Mouse (Mus musculus) MEL (cell line): ENCODE measurements at regions not wholly inside any gene's neighbourhood (a gene's known extent, or its start where the extent isn't known, plus 50 kb on each side); places are given as distances from the start of the nearest gene placed in this dataset.

Experiments used
- DNase-seq: peaks from one replicate; pipeline ENCODE4 v3.0.0; 2011; ENCODE audit warnings: low read depth, low spot score
- H3K27ac ChIP-seq: 2 replicates; pipeline ENCODE4 v1.5.1; 2012; ENCODE audit warnings: low read depth, mild to moderate bottlenecking, control low read depth, low read length, moderate library complexity; ENCODE audit not compliant: control insufficient read depth
- H3K27me3 ChIP-seq, 2 experiments: fragments of 150-350 bp in 1 of 2; sonication (generic) in 1 of 2; 2 replicates each; pipeline ENCODE4 v1.6.1; 2012; ENCODE audit warnings: low read length in 2 of 2, mild to moderate bottlenecking in 2 of 2, improper control_type of control experiment in 1 of 2, moderate library complexity in 1 of 2; ENCODE audit not compliant: insufficient read depth in 2 of 2, control insufficient read depth in 1 of 2
- H3K36me3 ChIP-seq, 2 experiments: 2 replicates each; pipeline ENCODE4 v1.6.1; 2012 to 2014; ENCODE audit warnings: low read length in 2 of 2, improper control_type of control experiment in 1 of 2, inconsistent platforms in 1 of 2, mild to moderate bottlenecking in 1 of 2; ENCODE audit not compliant: insufficient read depth in 2 of 2, control insufficient read depth in 1 of 2
- H3K4me1 ChIP-seq, 2 experiments: fragments of 150-350 bp in 1 of 2; sonication (generic) in 1 of 2; 2 replicates each; pipeline ENCODE4 v1.6.1; 2012; ENCODE audit warnings: low read length in 2 of 2, improper control_type of control experiment in 1 of 2, mild to moderate bottlenecking in 1 of 2; ENCODE audit not compliant: insufficient read depth in 2 of 2, control insufficient read depth in 1 of 2
- H3K4me3 ChIP-seq, 2 experiments: fragments of 150-350 bp in 1 of 2; sonication (generic) in 1 of 2; 2 replicates each; pipeline ENCODE4 v1.5.1; 2012; ENCODE audit warnings: low read depth in 2 of 2, low read length in 2 of 2, mild to moderate bottlenecking in 2 of 2, moderate library complexity in 2 of 2, control low read depth in 1 of 2, improper control_type of control experiment in 1 of 2; ENCODE audit not compliant: control insufficient read depth in 1 of 2, insufficient read depth in 1 of 2
- H3K79me2 ChIP-seq: 2 replicates; pipeline ENCODE4 v1.6.1; 2012; ENCODE audit warnings: mild to moderate bottlenecking, low read length, moderate library complexity; ENCODE audit not compliant: control insufficient read depth, poor library complexity, insufficient read depth
- H3K9ac ChIP-seq: 2 replicates; pipeline ENCODE4 v1.6.1; 2012; ENCODE audit warnings: low read depth, mild to moderate bottlenecking, control low read depth, low read length, moderate library complexity; ENCODE audit not compliant: control insufficient read depth, poor library complexity, severe bottlenecking
- H3K9me3 ChIP-seq: fragments of 150-350 bp; sonication (generic); replicated peaks from 2 replicates; pipeline ENCODE4 v1.6.1; 2012; ENCODE audit warnings: mild to moderate bottlenecking, low read length, improper control_type of control experiment, moderate library complexity; ENCODE audit not compliant: insufficient read depth
- CHD2 ChIP-seq: IDR thresholded peaks from 2 replicates; pipeline ENCODE4 v1.6.1; 2011; ENCODE audit warnings: low read length, improper control_type of control experiment
- EP300 ChIP-seq, 2 experiments: IDR thresholded peaks; 2 replicates each; pipeline ENCODE4 v1.6.1; 2011; ENCODE audit warnings: improper control_type of control experiment in 2 of 2, low read length in 2 of 2, low read depth in 1 of 2, mild to moderate bottlenecking in 1 of 2
- GATA1 ChIP-seq: IDR thresholded peaks from 2 replicates; pipeline ENCODE4 v1.6.1; 2011; ENCODE audit warnings: low read depth, low read length, improper control_type of control experiment
- HCFC1 ChIP-seq: IDR thresholded peaks from 2 replicates; pipeline ENCODE4 v1.6.1; 2012; ENCODE audit warnings: low read depth, mild to moderate bottlenecking, inconsistent platforms, low read length, improper control_type of control experiment, moderate library complexity
- MAFK ChIP-seq: IDR thresholded peaks from 2 replicates; pipeline ENCODE4 v1.6.1; 2011; ENCODE audit warnings: low read depth, mild to moderate bottlenecking, low read length, improper control_type of control experiment, borderline replicate concordance
- MAZ ChIP-seq: IDR thresholded peaks from 2 replicates; pipeline ENCODE4 v1.6.1; 2012; ENCODE audit warnings: low read depth, mild to moderate bottlenecking, inconsistent platforms, low read length, improper control_type of control experiment
- MEF2A ChIP-seq: IDR thresholded peaks from 2 replicates; pipeline ENCODE4 v1.6.1; 2014; ENCODE audit warnings: low read depth, mild to moderate bottlenecking, inconsistent platforms, low read length, improper control_type of control experiment; ENCODE audit not compliant: poor library complexity, insufficient replicate concordance, severe bottlenecking; ENCODE audit errors: extremely low read depth
- MYC ChIP-seq: IDR thresholded peaks from 2 replicates; pipeline ENCODE4 v1.6.1; 2011; ENCODE audit warnings: low read depth, mild to moderate bottlenecking, low read length, improper control_type of control experiment, moderate library complexity
- POLR2AphosphoS5 ChIP-seq: IDR thresholded peaks from 2 replicates; pipeline ENCODE4 v1.6.1; 2012; ENCODE audit warnings: low read depth, borderline replicate concordance, mild to moderate bottlenecking, inconsistent platforms, low read length, moderate library complexity, mixed read lengths
- UBTF ChIP-seq: IDR thresholded peaks from 2 replicates; pipeline ENCODE4 v1.6.1; 2012; ENCODE audit warnings: low read depth, mild to moderate bottlenecking, inconsistent platforms, low read length, improper control_type of control experiment, moderate library complexity, borderline replicate concordance; ENCODE audit not compliant: insufficient read depth
- ZC3H11A ChIP-seq: IDR thresholded peaks from 2 replicates; pipeline ENCODE4 v1.6.1; 2012; ENCODE audit warnings: low read depth, mild to moderate bottlenecking, inconsistent platforms, low read length, improper control_type of control experiment
- ZKSCAN1 ChIP-seq: IDR thresholded peaks from 2 replicates; pipeline ENCODE4 v1.6.1; 2012; ENCODE audit warnings: low read depth, mild to moderate bottlenecking, inconsistent platforms, low read length, improper control_type of control experiment, moderate library complexity
- ZMIZ1 ChIP-seq: IDR thresholded peaks from 2 replicates; pipeline ENCODE4 v1.6.1; 2012; ENCODE audit warnings: low read depth, mild to moderate bottlenecking, inconsistent platforms, low read length, improper control_type of control experiment, moderate library complexity

DNA sequence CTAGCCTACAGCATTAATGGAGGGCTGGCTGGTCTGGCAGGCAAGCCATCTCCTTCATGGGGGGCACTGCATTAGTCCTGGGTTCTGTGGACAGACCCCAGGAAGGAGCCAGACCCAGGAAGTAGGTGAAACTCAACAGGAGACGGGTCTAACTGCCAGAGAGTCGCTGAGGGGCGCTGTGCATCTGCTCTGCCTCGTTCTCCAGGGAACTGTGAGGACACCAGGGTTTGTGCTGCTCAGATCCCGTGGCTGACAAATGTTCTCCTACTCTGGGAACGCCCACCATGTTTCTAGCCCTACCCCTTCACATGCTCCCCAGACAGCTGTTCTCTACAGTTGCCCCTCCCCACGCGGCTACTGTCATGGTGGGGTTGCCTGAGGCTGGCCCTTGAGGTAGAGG lies 67.7 kb upstream of the Gm26897 start:
- Histone ChIP-seq H3K27ac (no peak overlapping the region), H3K9me3 (no peaks in the 10 kb centered on the region), H3K4me3 (no peak overlapping the region), H3K79me2 (no peaks in the 10 kb centered on the region), H3K27me3 (no peaks in the 10 kb centered on the region), H3K4me1 (no peaks in the 10 kb centered on the region)
- DNase-seq = no peak
- no peak for TF ChIP-seq UBTF
- TF ChIP-seq POLR2AphosphoS5 = no peak
- TF ChIP-seq MAFK = no peak
- TF ChIP-seq MYC = no peak
- no peak for TF ChIP-seq ZKSCAN1
- TF ChIP-seq MAZ = no peak
- TF ChIP-seq, all 39 proteins: peak for 0
- H3K36me3 ChIP-seq = no peaks in the 10 kb centered on the region
- no peak overlapping the region for H3K9ac ChIP-seq

DNA sequence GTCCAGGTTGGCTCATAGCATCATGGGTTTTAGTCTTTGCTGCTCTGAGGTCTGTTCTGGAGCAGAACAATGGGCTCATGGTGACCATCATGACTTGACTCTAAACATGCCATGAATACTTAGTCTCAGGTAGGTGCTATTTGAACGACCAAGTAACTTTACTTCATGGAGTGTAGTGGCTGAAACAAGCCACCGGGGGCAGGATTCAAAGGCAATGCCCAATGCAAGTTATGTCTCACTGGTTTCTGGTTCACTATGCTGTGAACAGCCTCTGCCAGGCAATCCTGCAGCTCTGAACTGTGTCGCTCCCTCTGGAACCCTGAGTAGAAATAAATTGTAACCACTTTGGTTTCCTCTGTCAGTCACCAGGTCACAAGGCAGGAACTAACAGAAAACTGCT lies 65.8 kb upstream of the Gm26897 start:
- no peak overlapping the region for H3K9ac ChIP-seq
- H3K27ac ChIP-seq = no peak overlapping the region
- H3K36me3 ChIP-seq = no peaks in the 10 kb centered on the region
- no peaks in the 10 kb centered on the region for H3K79me2 ChIP-seq
- H3K9me3 ChIP-seq = no peaks in the 10 kb centered on the region
- TF ChIP-seq GATA1 = no peak
- TF ChIP-seq ZC3H11A = no peak
- no peak for TF ChIP-seq MEF2A
- TF ChIP-seq, all 39 proteins: peak for 0
- DNase-seq = no peak
- no peaks in the 10 kb centered on the region for H3K4me1 ChIP-seq
- H3K4me3 ChIP-seq = no peak overlapping the region
- H3K27me3 ChIP-seq = no peaks in the 10 kb centered on the region

- TF ChIP-seq ZKSCAN1 (no peak), HCFC1 (no peak), UBTF (no peak), CHD2 (no peak), EP300 (IDR thresholded peaks at IDR 0.05; ENCODE audit: low read depth in 1 of 2, low read length in 2 of 2) (no peak), MAFK (no peak), ZMIZ1 (no peak)
- no peaks in the 10 kb centered on the region for H3K27me3 ChIP-seq
- H3K9me3 ChIP-seq = no peaks in the 10 kb centered on the region
- H3K4me1 ChIP-seq = no peaks in the 10 kb centered on the region
- H3K36me3 ChIP-seq = no peaks in the 10 kb centered on the region
- no peak overlapping the region for H3K9ac ChIP-seq
- no peak for DNase-seq
- H3K79me2 ChIP-seq = no peaks in the 10 kb centered on the region
- no peak overlapping the region for H3K27ac ChIP-seq
- H3K4me3 ChIP-seq = no peak overlapping the region
These were observed 64.6 kb upstream of the Gm26897 start for GRCm38 (mm10) chr5:111669139-111669538.
